Comparison of ENCODE assay signal across 8 mouse cellular contexts in genomic region chr10:67115115-67115514, GRCm38 (mm10). TPM values are rescaled to one million over a fixed set of nuclear protein-coding genes. Genes with fewer than 3 reads are reported as not detected.
DNase-seq lines count a peak whose midpoint lies in the region; ATAC-seq and TF ChIP-seq lines count a peak whose summit lies in the region.

No protein-coding gene starts in this region.

- no peaks in the 10 kb centered on the region for H3K36me3 ChIP-seq in lung, embryonic 14.5 days (ENCODE audit: insufficient read depth)
- no peaks in the 10 kb centered on the region for H3K36me3 ChIP-seq in heart, embryonic 15.5 days
- no peaks in the 10 kb centered on the region for H3K36me3 ChIP-seq in midbrain, embryonic 13.5 days

- no peaks in the 10 kb centered on the region for H3K27me3 ChIP-seq in lung, embryonic 14.5 days (ENCODE audit: insufficient read depth, low read length)
- H3K27me3 ChIP-seq in heart, embryonic 15.5 days = no peaks in the 10 kb centered on the region
- H3K27me3 ChIP-seq in midbrain, embryonic 13.5 days = no peaks in the 10 kb centered on the region

- ATAC-seq in lung, embryonic 14.5 days (ENCODE audit: insufficient read depth) = no peak
- no peak for ATAC-seq in heart, embryonic 15.5 days (replicated peaks; ENCODE audit: insufficient number of reproducible peaks, insufficient read depth, low FRiP score, low read depth)
- ATAC-seq in midbrain, embryonic 13.5 days = no peak

- no peak for TF ChIP-seq CTCF in lung, embryonic 14.5 days (IDR thresholded peaks at IDR 0.05; ENCODE audit: low read depth)

- H3K4me3 ChIP-seq in lung, embryonic 14.5 days (ENCODE audit: low read depth, low read length) = no peak overlapping the region
- H3K4me3 ChIP-seq in brown adipose tissue, adult 24 weeks (ENCODE audit: insufficient read depth, low read depth, low read length) = no peak overlapping the region
- H3K4me3 ChIP-seq in heart, embryonic 15.5 days = no peak overlapping the region
- H3K4me3 ChIP-seq in midbrain, embryonic 13.5 days (replicated peaks) = no peak overlapping the region

- H3K9me3 ChIP-seq in lung, embryonic 14.5 days (ENCODE audit: low read depth, low read length) = no peaks in the 10 kb centered on the region
- H3K9me3 ChIP-seq in heart, embryonic 15.5 days (replicated peaks) = no peaks in the 10 kb centered on the region
- H3K9me3 ChIP-seq in midbrain, embryonic 13.5 days = no peaks in the 10 kb centered on the region

- peak overlapping the region; percentile 77 for H3K27ac ChIP-seq in lung, embryonic 14.5 days (ENCODE audit: low read depth)
- peak overlapping the region; percentile 77 for H3K27ac ChIP-seq in brown adipose tissue, adult 24 weeks (replicated peaks; ENCODE audit: low read depth, low read length)
- H3K27ac ChIP-seq in heart, embryonic 15.5 days = peak overlapping the region; percentile 80
- H3K27ac ChIP-seq in midbrain, embryonic 13.5 days = peak overlapping the region; percentile 41

- 22% methylated on average over 6 of the region's 6 CpGs for WGBS in lung, embryonic 14.5 days
- WGBS in heart, embryonic 15.5 days = 18% methylated on average over 6 of the region's 6 CpGs
- 17% methylated on average over 6 of the region's 6 CpGs for WGBS in midbrain, embryonic 13.5 days

- DNase-seq in lung, embryonic 14.5 days = peak; percentile 59
- no peak for DNase-seq in lung, postnatal 10 days
- no peak for DNase-seq in layer of hippocampus, postnatal 25 days (ENCODE audit: extremely low spot score in 1 of 2, low spot score in 1 of 2)
- DNase-seq in left cerebral cortex, adult 11 months (ENCODE audit: low spot score) = no peak
- no peak for DNase-seq in ovary, postnatal 14 days (ENCODE audit: low spot score)

- H3K9ac ChIP-seq in lung, embryonic 14.5 days = no peak overlapping the region
- H3K9ac ChIP-seq in heart, embryonic 15.5 days = peak overlapping the region; percentile 10; the same call in 1 of the 2 replicates
- H3K9ac ChIP-seq in midbrain, embryonic 13.5 days (replicated peaks) = no peak overlapping the region

- H3K4me2 ChIP-seq in lung, embryonic 14.5 days = no peak overlapping the region
- no peak overlapping the region for H3K4me2 ChIP-seq in heart, embryonic 15.5 days
- no peak overlapping the region for H3K4me2 ChIP-seq in midbrain, embryonic 13.5 days (replicated peaks)

- peaks cover 14% of the 10 kb centered on the region for H3K4me1 ChIP-seq in lung, embryonic 14.5 days (ENCODE audit: insufficient read depth)
- H3K4me1 ChIP-seq in brown adipose tissue, adult 24 weeks (ENCODE audit: control insufficient read depth, insufficient read depth, insufficient read length, low read length) = peaks cover 32% of the 10 kb centered on the region
- peaks cover 61% of the 10 kb centered on the region for H3K4me1 ChIP-seq in heart, embryonic 15.5 days (replicated peaks)
- H3K4me1 ChIP-seq in midbrain, embryonic 13.5 days (replicated peaks) = peaks cover 53% of the 10 kb centered on the region

RNA-seq across cellular contexts. Expression of gene Reep3, which starts 18.4 kb away (rescaled TPM):
- polyA plus RNA-seq in lung, embryonic 14.5 days (2014; fragmentation: Nextera tagmentation; extraction: Ambion mirVana) = 31.7 and 33.2 TPM in 2 replicates
- 32.0 and 42.6 TPM in 2 replicates for polyA plus RNA-seq in brown adipose tissue, adult 24 weeks (2012; ENCODE audit: insufficient read depth, insufficient read length, missing spikeins)
- 30.6 and 31.5 TPM in 2 replicates for polyA plus RNA-seq in heart, embryonic 15.5 days (2015; fragmentation: Nextera tagmentation; extraction: Ambion mirVana)
- polyA plus RNA-seq in midbrain, embryonic 13.5 days (2015; fragmentation: Nextera tagmentation; extraction: Ambion mirVana) = 38.6 and 41.0 TPM in 2 replicates
- 10 to 100 TPM; 22.8 to 24.2 TPM for total RNA-seq in layer of hippocampus, postnatal 25 days (2021)

RNA-seq across cellular contexts. Expression of gene Jmjd1c, which starts 19.2 kb away (rescaled TPM):
- polyA plus RNA-seq in lung, embryonic 14.5 days (2014; fragmentation: Nextera tagmentation; extraction: Ambion mirVana) = 34.8 and 34.9 TPM in 2 replicates
- 8.4 and 12.7 TPM in 2 replicates for polyA plus RNA-seq in brown adipose tissue, adult 24 weeks (2012; ENCODE audit: insufficient read depth, insufficient read length, missing spikeins)
- polyA plus RNA-seq in heart, embryonic 15.5 days (2015; fragmentation: Nextera tagmentation; extraction: Ambion mirVana) = 33.3 and 33.5 TPM in 2 replicates
- 48.6 and 56.1 TPM in 2 replicates for polyA plus RNA-seq in midbrain, embryonic 13.5 days (2015; fragmentation: Nextera tagmentation; extraction: Ambion mirVana)
- total RNA-seq in layer of hippocampus, postnatal 25 days (2021) = 10 to 100 TPM; 80.3 to 98.6 TPM
